Mouse (Mus musculus) intestine, embryonic 14.5 days (tissue): ENCODE results near the gene BC030870. TPM values are rescaled to one million over a fixed set of nuclear protein-coding genes. Genes with fewer than 3 reads are reported as not detected.

Experiments
- ATAC-seq: fragments of 200-750 bp; cut with Nextera tagmentation; replicated peaks from 2 replicates; pipeline ENCODE4 v1.8.0; 2017; ENCODE audit warnings: low read depth, moderate number of reproducible peaks, moderate TSS enrichment, moderate library complexity; ENCODE audit not compliant: low FRiP score, low TSS enrichment
- DNase-seq: peaks from one replicate; pipeline ENCODE4 v3.0.0-alpha.2; 2018; ENCODE audit warnings: low spot score
- H3K27ac ChIP-seq: fragments of 300-500 bp; sonication (generic); 2 replicates; pipeline ENCODE4 v1.5.1; 2014; ENCODE audit warnings: low read depth, mild to moderate bottlenecking, control low read depth
- H3K27me3 ChIP-seq: fragments of 300-500 bp; sonication (generic); replicated peaks from 2 replicates; pipeline ENCODE4 v1.6.1; 2014; ENCODE audit warnings: low read length, control low read depth; ENCODE audit not compliant: control insufficient read depth, insufficient read depth
- H3K36me3 ChIP-seq: fragments of 300-500 bp; sonication (generic); 2 replicates; pipeline ENCODE4 v1.6.1; 2014; ENCODE audit warnings: low read length, control low read depth; ENCODE audit not compliant: control insufficient read depth, insufficient read depth
- H3K4me1 ChIP-seq: fragments of 300-500 bp; sonication (generic); replicated peaks from 2 replicates; pipeline ENCODE4 v1.6.1; 2014; ENCODE audit warnings: low read length, control low read depth, mixed read lengths; ENCODE audit not compliant: control insufficient read depth, insufficient read depth
- H3K4me2 ChIP-seq: fragments of 300-500 bp; sonication (generic); 2 replicates; pipeline ENCODE4 v1.6.1; 2014; ENCODE audit warnings: low read length
- H3K4me3 ChIP-seq: fragments of 300-500 bp; sonication (generic); 2 replicates; pipeline ENCODE4 v1.5.1; 2014; ENCODE audit warnings: low read depth, low read length, control low read depth, mixed read lengths
- H3K9ac ChIP-seq: fragments of 300-500 bp; sonication (generic); 2 replicates; pipeline ENCODE4 v1.6.1; 2014; ENCODE audit warnings: mild to moderate bottlenecking, low read length
- H3K9me3 ChIP-seq: fragments of 300-500 bp; sonication (generic); 2 replicates; pipeline ENCODE4 v1.6.1; 2016; ENCODE audit warnings: low read length, control low read depth; ENCODE audit not compliant: control insufficient read depth
- WGBS: fragments of 180-500 bp; shearing (Covaris S2); extraction: QIAGEN DNeasy Blood & Tissue Kit; methylation state at CpG from one replicate; pipeline ENCODE4 v1.1.7; 2014; 5-methylcytosine and 5-hydroxymethylcytosine counted together
- polyA plus RNA-seq: library from polyadenylated mRNA; unstranded; fragments of >200 nt; fragmentation: Nextera tagmentation; extraction: Ambion mirVana; gene quantifications from 2 replicates; pipeline ENCODE4 v1.2.1, GENCODE M21; 2014

BC030870 gene
- polyA plus RNA-seq, 1 experiment from 2014 or later = 14.3 TPM

- H3K27ac ChIP-seq = no peak overlapping the region
- DNase-seq (no peak), ATAC-seq (no peak)
These were observed 39.6 kb downstream of the BC030870 start for GRCm38 (mm10) chr8:65089781-65090180.

GRCm38 (mm10) chr8:65088120-65088519 is 41.2 kb downstream of the BC030870 start:
- no peaks in the 10 kb centered on the region for H3K36me3 ChIP-seq
- H3K9me3 ChIP-seq = no peaks in the 10 kb centered on the region
- no peak for DNase-seq
- H3K27me3 ChIP-seq = no peaks in the 10 kb centered on the region
- no peak overlapping the region for H3K4me3 ChIP-seq
- H3K9ac ChIP-seq = no peak overlapping the region
- H3K4me1 ChIP-seq = no peaks in the 10 kb centered on the region
- WGBS = 88% methylated on average over 12 of the region's 12 CpGs
- H3K27ac ChIP-seq = no peak overlapping the region
- no peak overlapping the region for H3K4me2 ChIP-seq
- no peak for ATAC-seq

More at GRCm38 (mm10) chr8:65089781-65090180, 39.6 kb downstream of the BC030870 start:
- H3K4me1 ChIP-seq = no peaks in the 10 kb centered on the region
- no peaks in the 10 kb centered on the region for H3K27me3 ChIP-seq
- H3K4me2 ChIP-seq = no peak overlapping the region
- H3K4me3 ChIP-seq = no peak overlapping the region
- H3K9me3 ChIP-seq = no peaks in the 10 kb centered on the region
- 60% methylated on average over 7 of the region's 7 CpGs for WGBS
- no peaks in the 10 kb centered on the region for H3K36me3 ChIP-seq
- no peak overlapping the region for H3K9ac ChIP-seq

GRCm38 (mm10) chr8:65087711-65088110 is 41.7 kb downstream of the BC030870 start:
- no peaks in the 10 kb centered on the region for H3K27me3 ChIP-seq
- 75% methylated on average over 8 of the region's 8 CpGs for whole genome bisulfite sequencing
- H3K4me1 ChIP-seq = no peaks in the 10 kb centered on the region
- no peak overlapping the region for H3K27ac ChIP-seq
- no peaks in the 10 kb centered on the region for H3K9me3 ChIP-seq
- no peak overlapping the region for H3K4me2 ChIP-seq
- no peak overlapping the region for H3K4me3 ChIP-seq
- DNase-seq = no peak
- H3K9ac ChIP-seq = no peak overlapping the region
- no peaks in the 10 kb centered on the region for H3K36me3 ChIP-seq
- no peak for ATAC-seq

DNA sequence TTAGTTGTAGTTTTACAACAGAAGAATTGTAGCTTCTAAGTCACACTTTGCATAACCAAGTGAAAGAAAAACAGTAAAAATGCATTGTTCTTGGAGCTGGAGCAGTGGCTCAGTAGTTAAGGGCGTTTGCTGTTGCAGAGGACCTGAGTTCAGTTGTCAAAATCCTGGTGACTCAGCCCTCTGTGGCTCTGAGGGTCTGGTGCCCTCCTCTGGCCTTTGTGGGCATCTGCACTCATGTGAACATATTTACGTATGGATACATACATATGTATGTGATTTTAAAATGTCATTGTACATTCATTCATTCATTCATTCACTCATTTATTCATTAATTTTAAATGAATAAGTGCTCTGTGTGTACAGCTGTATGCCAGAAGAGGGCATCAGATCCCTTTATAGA is 43.7 kb downstream of the BC030870 start:
- Histone ChIP-seq H3K9ac (no peak overlapping the region), H3K36me3 (no peaks in the 10 kb centered on the region), H3K9me3 (no peaks in the 10 kb centered on the region), H3K4me2 (no peak overlapping the region), H3K27ac (no peak overlapping the region), H3K27me3 (no peaks in the 10 kb centered on the region), H3K4me3 (no peak overlapping the region), H3K4me1 (no peaks in the 10 kb centered on the region)
- DNase-seq (no peak), ATAC-seq (no peak)
- whole genome bisulfite sequencing = 72% methylated on average over 2 of the region's 2 CpGs

DNA sequence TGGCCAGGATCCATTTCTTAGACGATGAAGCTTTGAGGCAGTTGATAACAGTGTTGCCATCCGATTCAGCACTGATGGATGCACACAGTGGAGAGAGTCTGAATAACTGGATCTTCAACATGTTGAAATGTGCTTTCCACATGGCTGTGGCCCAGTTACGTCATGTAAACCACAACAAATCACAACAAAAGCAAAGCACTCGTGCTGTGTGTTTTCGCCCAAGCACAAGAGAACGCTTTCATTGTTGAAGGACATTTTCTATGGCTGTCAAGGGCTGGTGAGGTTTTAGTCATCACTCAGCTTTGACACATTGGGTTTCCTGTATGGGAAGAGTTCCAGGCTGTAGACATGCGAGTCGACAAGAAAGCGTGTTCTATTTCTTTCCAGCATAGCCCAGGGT is 48.6 kb downstream of the BC030870 start:
- no peak overlapping the region for H3K27ac ChIP-seq
- H3K4me1 ChIP-seq = no peaks in the 10 kb centered on the region
- no peaks in the 10 kb centered on the region for H3K36me3 ChIP-seq
- no peak overlapping the region for H3K4me3 ChIP-seq
- H3K4me2 ChIP-seq = no peak overlapping the region
- DNase-seq (no peak), ATAC-seq (no peak)
- H3K9me3 ChIP-seq = no peaks in the 10 kb centered on the region
- WGBS = 73% methylated on average over 9 of the region's 9 CpGs
- H3K27me3 ChIP-seq = no peaks in the 10 kb centered on the region
- no peak overlapping the region for H3K9ac ChIP-seq

- no peak for ATAC-seq
- H3K9me3 ChIP-seq = no peaks in the 10 kb centered on the region
- no peak within 1 kb of the TSS for H3K27ac ChIP-seq
- H3K9ac ChIP-seq = no peak within 1 kb of the TSS
- no peaks in the 10 kb centered on the region for H3K27me3 ChIP-seq
- peak within 1 kb of the TSS; percentile 12; the same call in 1 of the 2 replicates for H3K4me2 ChIP-seq
- DNase-seq = no peak
- H3K36me3 ChIP-seq = no peaks in the 10 kb centered on the region
- H3K4me3 ChIP-seq = no peak within 1 kb of the TSS
- no peaks in the 10 kb centered on the region for H3K4me1 ChIP-seq
- 76% methylated on average over 2 of the region's 2 CpGs for WGBS
These were observed 54.6 kb downstream of the BC030870 start, which contains the start of gene Gm10663 for GRCm38 (mm10) chr8:65074733-65075132. Gene Gm10663, plus strand, starts transcription at chr8:65075033.

GRCm38 (mm10) chr8:65070996-65071395 is 58.4 kb downstream of the BC030870 start:
- H3K27me3 ChIP-seq = no peaks in the 10 kb centered on the region
- H3K9ac ChIP-seq = no peak overlapping the region
- no peaks in the 10 kb centered on the region for H3K4me1 ChIP-seq
- H3K36me3 ChIP-seq = no peaks in the 10 kb centered on the region
- no peak overlapping the region for H3K27ac ChIP-seq
- 63% methylated on average over 4 of the region's 4 CpGs for WGBS
- no peak for DNase-seq
- H3K4me2 ChIP-seq = no peak overlapping the region
- no peak overlapping the region for H3K4me3 ChIP-seq
- no peaks in the 10 kb centered on the region for H3K9me3 ChIP-seq
- ATAC-seq = no peak

DNA sequence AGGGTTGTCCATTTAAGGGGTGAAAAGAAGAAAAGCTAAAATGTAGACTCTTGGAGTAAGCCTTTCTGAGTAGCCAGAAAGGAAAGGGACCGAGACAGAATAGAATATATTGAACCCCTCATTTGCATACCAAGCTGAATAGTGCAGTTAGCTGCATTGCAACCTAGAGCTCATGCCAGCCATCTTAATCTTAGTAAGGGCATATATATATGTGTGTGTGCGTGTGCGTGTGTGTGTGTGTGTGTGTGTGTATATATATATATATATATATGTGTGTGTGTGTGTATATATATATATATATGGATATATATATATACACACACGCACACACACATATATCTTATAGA is 60.9 kb downstream of the BC030870 start:
- no peaks in the 10 kb centered on the region for H3K27me3 ChIP-seq
- H3K27ac ChIP-seq = no peak overlapping the region
- H3K9me3 ChIP-seq = no peaks in the 10 kb centered on the region
- 84% methylated on average over 4 of the region's 4 CpGs for WGBS
- no peaks in the 10 kb centered on the region for H3K4me1 ChIP-seq
- H3K9ac ChIP-seq = no peak overlapping the region
- DNase-seq (no peak), ATAC-seq (no peak)
- no peak overlapping the region for H3K4me3 ChIP-seq
- H3K36me3 ChIP-seq = no peaks in the 10 kb centered on the region
- H3K4me2 ChIP-seq = no peak overlapping the region

DNA sequence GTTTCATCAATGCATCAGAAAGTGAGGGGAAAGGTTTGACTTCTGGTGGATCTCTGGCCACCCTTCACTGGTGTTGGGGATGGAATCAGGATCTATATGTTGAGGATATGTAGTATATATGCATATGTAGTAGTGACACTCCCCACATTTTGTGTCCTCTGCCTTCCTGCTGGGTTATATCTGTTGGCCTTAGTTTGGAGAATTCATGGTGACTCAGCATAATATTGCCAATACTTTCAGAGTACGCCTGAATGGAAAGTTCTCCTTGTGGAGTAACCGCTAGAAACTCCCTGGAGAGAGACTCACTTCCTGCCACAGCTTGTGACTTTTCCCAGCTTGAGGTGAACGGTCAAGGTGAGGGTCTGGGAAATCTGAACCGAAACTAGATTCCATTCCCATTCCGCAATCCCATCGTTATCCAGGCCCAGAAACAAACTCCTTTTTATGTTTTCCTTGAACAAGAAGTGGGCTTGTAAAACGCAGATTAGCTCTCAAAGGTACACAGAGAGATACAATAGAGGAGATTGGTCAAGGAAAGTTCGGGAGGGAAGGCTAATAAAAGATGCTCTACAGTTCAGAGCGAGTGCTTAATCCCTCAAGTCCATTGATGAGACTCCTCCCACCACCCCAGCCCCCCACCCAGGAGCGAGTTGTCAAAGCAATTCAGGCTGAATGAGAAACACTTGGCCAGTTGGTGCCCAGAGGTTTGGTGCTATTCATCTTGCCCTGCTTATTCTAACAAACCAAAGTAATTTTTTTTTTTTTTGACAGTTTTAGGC is 61.5 kb downstream of the BC030870 start:
- H3K9me3 ChIP-seq = no peaks in the 10 kb centered on the region
- 42% methylated on average over 10 of the region's 10 CpGs for WGBS
- no peak overlapping the region for H3K4me3 ChIP-seq
- no peaks in the 10 kb centered on the region for H3K4me1 ChIP-seq
- H3K4me2 ChIP-seq = no peak overlapping the region
- H3K36me3 ChIP-seq = no peaks in the 10 kb centered on the region
- no peaks in the 10 kb centered on the region for H3K27me3 ChIP-seq
- H3K27ac ChIP-seq = no peak overlapping the region
- H3K9ac ChIP-seq = no peak overlapping the region
- no peak for ATAC-seq
- DNase-seq = no peak
